Mouse (Mus musculus): ENCODE measurements around the gene Npm3. TPM values are rescaled to one million over a fixed set of nuclear protein-coding genes. Genes with fewer than 3 reads are reported as not detected.

Npm3 gene
- 10 to 100 TPM; 19.0 to 21.0 TPM for total RNA-seq (2021)
- long read RNA-seq, experiment 1 = 0 reads
- long read RNA-seq, experiment 2 = 0 reads

DNA sequence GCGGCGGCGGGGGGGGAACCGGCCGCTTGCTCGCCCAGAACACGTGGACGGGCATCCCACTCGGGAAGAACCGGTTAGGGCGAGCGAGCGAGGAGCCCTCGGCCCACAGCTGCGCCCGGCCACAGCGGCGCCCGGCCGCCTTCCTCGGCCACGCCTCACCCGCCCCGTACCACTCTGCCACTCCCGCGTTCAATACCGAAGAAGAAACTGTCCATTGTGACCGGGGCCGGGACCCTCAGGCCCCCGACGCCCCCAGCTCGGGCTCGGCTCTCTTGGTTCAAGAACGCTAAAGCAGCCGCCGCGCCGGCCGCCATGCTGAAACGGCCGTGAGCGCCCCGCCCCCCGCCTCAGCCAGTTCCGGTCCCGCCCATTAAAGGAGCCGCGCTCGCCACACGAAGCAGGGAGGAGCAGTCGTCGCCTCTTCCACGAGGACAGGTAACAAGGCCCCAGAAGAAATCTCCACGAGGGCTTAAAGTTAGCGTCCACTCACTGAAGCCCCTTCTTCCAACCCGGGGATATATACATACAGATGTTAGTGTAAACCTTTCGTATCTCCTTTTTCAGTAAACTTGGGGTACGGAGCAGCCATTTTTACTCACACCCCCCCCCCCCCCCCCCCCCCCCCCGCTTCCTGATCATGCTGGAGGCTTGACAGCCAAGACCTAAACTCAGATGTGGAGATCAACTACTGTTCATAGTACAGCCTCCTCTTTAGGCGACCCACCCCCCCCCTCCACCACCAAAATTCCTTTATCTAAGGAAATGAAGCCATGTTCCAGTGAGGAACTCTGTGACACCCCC lies at the start of gene Npm3:
Gene Npm3 (minus strand): TSS at position 349 of the 801 bp plus-strand sequence.
- peak; percentile 88 for DNase-seq

DNA sequence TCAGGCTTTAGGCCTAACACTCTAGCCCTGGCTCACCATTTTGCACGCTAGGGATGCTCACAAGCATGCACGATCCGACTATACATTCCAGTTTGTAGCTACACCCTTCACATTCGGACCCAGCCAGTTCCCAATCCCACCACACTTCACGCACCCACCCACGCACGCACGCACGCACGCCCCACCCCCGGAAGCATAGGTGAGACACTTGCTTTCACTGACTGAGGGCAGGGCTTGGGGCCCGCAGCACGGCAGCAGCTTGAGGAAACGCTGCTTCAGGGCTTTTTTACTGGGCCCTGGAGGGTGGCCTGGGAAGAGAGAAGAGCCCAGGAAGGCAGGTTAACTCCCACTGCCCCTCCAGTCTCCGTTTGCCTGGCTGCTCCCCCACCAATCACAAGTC lies 47.5 kb upstream of the Npm3 start:
- DNase-seq = no peak

DNA sequence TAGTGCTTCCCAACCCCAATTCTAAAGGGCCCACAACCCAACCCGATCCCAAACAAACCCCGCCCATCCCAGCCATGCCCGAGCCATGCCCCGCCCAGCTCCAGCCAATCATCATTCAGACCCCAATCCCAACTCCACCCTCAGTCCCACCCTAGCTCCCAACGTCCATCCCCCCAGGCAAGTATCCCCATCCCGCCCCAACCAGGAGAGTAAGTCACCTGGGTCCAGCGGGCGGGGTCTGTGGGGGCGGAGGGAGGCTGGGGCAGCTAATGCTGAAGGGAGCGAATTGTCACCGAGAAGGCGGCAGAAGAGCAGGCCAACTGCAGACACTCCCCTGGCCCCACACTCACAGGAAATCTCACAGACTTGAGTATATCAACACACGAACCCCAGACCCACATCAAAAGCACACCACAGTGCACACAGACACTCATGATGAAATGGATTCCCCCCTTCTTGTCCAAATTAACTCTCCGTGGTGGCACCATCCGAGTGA lies 46.7 kb upstream of the Npm3 start:
- DNase-seq = no peak

DNA sequence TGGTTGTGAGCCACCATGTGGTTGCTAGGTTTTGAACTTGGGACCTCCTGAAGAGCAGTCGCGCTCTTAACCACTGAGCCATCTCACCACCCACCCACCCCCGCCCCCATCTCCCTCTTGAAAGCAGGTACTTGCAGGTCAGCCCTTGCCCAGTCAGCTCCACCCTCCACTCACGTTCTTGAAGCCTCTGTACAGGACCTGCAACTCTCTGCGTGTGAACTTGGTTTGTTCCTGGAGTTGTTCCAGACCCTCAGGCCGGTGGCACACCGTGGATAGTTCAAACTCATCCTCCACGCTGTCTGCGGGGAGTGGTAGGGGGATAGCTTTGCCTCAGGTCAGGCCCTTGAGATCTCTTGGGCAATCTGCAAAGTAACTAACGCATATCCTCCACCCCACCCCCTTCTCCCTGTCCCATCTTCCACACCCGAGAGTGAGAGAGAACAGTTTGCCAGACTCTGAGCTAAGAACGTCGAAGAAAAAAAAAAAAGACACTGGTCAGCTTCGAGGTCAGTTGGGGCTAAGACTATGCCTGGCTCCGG lies 46.1 kb upstream of the Npm3 start:
- no peak for DNase-seq

DNA sequence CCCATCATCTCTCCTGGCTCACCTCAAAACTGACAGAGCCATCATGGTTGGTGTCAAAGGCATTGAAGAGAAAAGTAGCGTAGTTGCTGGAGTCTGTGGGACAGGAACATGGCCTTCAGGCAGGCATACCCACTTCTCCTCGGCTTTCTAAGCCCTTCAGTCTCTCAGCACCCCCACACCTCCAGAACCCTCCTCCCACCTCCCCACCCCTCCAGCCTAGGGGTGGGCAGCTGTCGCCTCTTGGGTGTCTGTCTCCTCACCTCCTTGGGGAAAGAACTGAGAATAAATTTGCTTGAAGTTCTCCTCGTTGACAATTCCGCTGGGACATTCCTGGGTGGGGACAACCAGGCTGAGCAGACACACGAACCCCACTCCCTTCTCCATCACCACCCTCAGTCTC lies 45.3 kb upstream of the Npm3 start:
- DNase-seq = no peak

DNA sequence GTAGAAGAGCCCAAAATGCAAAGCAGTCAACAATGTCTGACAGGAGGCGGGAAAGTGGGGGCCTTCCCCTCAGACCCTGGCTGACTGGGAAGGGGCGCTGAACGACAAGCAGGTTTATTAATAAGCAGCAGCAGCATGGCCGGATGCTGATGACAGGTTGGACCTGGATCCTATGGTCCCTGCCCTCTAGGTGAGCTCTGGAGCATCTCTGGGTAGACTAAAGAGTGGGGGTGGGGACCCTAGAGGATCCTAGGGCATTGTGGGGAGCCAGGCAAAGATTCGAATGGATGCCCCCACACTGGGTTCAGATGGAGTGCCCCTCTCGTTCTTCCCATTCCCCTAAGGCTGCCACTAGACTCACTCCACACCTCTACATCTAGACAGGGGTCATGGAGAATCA lies 43.0 kb upstream of the Npm3 start:
- no peak for DNase-seq

DNA sequence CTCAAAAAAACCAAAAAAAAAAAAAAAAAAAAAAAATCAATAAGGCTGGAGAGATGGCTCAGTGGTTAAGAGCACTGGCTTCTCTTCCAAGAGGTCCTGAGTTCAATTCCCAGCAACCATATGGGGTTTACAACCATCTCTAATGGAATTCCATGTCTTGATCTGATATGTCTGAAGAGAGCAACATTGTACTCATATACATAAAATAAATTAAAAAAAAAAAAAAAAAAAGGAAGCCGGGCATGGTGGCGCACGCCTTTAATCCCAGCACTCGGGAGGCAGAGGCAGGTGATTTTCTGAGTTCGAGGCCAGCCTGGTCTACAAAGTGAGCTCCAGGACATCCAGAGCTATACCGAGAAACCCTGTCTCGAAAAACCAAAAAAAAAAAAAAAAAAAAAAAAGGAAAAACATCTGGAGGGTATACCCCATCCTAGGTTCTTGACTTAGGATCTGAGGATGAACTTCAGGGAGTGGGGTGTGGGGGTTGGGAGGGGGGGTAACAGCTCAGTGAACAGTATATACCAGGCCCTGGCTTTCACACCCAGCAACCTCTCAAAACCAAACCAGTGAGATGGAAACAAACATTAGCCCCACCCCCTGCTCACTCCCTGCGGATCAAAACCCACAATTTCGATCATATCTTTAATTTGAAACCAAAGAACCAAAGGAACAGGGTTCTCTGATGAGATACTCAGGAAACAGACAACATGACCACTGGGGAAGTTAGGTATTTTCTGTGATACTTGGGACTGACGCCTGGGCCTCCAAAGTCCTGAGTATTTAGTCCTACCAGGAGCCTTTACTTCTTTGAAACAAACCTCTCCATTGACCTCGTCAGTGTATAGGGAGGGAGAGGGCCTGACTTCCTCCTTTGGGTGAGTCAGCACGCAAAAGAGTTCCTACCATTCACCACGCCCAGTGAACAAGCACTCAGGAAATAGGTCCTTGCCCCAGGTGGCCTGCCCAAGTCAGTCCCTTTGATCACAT lies 40.8 kb upstream of the Npm3 start:
- no peak for DNase-seq

DNA sequence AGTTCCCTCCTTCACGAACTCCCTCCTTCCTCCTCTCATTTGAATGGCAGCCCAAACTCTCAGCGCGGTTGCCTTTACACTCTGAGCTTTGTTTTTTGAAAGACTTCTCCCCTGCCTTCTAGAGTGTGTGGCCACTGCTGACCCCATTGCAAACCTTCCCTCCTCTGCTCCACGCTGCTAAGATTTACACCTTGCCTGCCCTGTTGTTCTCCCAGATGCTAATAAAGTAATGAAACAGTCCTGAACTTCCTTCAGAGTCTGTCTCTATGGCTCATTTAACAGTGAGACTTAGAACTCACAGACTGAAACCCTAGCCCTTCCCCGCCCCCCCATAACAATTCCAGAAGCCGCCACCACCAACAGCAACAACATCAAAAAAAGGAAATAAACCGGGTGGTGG lies 40.0 kb upstream of the Npm3 start:
- no peak for DNase-seq

DNA sequence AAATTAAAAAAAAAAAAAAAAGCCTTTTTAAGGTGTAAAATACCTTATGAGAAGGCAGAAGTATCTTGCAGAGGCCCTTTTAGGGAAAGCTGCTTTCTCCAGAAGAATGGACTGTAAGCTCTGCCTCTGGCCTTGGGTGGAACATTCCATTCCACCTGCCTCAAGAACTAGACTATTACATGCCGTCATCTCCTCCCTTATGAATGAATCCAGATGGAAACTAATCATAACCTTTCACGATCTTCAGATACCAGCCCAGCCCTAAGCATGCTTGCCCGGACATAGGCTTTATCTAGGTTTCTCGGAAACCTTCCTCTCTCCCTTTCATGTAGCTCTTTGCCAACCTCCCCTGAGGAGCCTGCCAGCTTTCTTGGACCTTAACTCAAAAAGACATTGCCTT lies 38.9 kb upstream of the Npm3 start:
- DNase-seq = no peak

DNA sequence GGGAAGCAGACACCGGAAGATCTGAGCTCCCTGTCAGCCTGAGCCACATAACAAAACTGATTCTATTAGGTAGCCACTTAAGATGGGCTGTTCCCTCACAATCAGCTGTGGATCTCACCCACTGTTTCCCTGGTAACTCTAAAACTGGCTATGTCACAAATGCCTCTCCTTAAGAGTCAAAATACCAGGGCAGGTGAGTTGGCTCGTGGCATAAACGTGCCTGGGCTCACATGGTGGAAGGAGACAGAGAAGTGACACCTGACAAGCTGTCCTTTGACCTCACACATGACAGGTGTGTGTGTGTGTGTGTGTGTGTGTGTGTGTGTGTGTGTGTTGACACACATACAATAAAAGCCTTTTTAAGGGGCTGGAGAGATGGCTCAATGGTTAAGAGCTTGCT lies 38.1 kb upstream of the Npm3 start:
- no peak for DNase-seq

DNA sequence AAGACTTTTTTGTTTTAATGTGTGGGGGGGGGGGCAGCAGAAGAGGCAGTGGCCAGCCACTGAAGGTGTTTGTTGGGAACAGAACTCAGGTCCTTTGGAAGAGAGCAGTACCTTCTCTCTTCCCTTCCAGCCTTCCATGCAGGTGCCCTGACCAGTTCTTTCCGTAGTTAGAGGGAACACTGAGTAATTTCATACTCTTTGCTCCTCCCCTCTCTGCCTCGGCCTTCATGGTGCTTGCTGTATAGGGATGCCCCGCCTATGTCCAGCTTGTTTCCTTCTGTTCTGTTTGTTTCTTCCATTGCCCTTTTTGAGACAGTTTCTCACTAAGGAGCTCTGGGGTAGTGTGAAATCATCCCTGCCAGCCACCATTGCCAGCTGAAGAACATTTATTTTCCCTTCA lies 36.1 kb upstream of the Npm3 start:
- DNase-seq = no peak

DNA sequence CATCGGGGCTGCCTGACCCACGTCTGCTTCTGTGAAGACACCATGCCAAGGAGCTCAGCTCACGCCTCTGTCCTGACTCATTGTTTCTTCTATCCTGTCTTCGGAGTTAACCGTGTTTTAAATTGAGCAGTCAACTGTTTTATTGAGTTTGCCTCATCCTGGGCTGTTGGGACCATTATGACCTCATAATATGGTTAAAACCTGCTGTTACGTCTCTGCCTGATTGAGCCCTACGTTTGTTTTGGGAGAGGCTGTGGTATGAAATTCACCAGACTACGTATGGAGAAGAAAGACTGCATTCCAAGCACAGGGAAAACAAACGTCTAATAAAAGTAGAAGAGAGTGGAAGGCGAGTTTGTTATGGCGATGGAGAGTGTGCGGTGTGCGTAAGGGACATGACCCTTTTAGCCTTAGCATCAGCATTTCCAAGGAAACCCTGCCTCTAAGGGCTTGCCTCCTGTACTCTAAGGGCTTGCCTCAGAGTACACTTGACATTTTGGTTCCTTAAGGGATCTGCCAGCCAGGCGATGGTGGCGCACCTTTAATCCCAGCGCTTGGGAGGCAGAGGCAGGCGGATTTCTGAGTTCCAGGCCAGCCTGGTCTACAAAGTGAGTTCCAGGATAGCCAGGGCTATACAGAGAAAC lies 34.7 kb upstream of the Npm3 start:
- no peak for DNase-seq

DNA sequence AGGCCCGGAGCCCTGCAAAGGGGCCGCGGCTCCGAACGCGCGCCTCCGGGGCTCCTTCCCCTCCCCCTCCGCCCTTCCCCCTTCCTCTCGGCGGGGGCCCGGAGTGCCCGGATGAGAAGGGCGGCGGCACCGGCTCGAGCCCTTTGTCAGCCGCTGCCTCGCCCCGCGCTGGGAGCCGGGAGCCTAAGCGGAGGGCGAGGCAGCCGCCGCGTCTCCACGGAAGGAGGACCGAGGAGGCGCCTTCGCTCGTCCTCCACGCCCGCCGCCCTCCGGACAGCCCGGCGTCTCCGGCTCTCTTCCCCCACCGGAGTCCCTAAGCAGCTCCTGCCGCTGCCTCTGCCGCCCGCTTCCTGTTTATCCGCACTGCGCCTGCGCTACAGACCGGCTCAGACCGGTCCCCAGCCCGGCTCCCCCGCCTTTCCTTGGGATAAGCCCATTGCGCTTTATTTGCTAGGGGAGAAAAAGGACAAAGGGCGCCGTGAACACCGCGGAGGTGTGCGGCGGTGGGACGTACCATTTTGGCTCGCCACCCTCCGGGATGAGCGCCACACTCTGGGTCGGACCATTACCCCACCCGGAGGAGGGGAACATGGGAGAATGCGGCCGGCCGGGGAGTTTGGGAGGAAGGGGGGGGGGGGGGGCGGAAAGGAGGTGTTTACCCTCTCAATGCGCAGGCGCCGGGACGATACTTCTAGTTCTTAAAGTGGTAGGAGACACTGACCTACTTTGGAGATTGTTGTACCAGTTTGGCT lies 34.0 kb upstream of the Npm3 start, which contains the start of gene Mgea5:
Gene Mgea5 (minus strand): TSS at position 657 of the 752 bp plus-strand sequence.
- peak; percentile 96 for DNase-seq

DNA sequence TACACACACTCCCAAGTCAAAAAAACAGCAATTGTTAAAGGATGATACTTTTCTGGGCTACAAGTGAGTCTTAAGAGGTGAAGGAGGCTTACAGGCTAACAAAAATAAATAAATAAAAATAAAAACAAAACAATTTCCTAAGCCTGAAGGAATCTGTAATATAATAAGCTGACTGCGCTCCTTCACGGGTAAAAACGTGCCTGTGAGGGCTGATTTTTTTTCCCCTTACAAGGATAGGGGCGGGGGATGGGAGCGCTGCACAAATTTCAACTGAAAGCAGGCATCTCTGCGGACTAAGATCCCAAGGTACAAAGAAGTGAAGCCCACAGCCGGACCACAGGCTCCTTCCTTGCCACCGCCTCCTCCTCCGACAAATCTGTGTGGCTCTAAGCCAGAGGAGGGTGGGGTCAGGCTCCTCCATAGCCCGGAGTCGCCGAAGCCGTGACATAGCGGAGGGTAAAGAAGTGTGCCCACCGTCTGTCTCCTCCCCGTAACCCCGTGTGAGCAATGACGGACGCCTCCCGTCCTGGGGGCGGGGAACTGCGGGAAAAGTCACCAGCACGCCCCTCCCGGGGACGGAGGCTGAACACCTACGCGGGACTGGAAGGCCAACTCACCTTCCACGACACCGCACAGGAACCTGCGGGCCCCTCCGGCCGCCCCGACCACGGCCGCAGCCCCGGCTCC lies 33.1 kb upstream of the Npm3 start:
- DNase-seq = peak; percentile 62

DNA sequence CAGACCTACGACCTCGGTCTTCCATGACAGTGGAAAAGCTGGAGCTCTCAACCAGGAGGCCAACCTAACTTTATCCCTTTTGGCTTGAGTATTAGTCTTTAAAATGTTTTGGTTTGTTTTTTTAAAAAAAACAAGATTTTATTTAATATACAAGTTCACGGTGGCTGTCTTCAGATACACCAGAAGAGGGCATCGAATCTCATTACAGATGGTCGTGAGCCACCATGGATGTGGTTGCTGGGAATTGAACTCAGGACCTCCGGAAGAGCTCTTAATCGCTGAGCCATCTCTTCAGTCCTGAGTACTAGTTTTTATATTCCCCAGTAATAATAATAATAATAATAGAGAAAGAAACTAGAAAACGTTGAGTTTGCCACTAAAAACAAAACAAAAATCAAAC lies 32.3 kb upstream of the Npm3 start:
- DNase-seq = no peak

DNA sequence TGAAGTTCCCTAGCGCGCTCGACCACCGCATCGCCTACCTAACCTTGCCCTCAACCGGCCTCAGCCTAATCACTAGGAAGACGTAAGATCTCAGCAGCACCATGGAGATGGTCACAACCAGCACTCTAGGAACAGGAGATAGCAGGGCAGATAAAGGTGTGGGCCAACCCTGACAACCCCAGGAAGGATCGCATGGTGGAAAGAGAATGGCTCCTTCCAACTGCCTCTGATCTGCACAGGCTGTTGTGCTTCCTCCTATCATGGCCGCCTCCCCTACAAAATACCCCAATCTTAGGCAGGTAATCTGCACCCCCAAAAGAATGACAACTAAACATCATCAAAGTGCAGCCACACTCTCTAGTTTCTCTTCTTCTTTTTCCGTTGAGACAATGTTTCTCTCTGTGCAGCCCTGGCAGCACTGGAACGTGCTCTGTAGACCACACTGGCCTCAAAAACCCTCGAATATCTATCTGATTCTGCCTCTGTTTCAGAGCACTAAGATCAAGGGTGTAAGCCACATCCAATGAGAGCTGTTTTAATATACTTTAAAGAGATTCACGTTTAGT lies 31.0 kb upstream of the Npm3 start:
- no peak for DNase-seq

DNA sequence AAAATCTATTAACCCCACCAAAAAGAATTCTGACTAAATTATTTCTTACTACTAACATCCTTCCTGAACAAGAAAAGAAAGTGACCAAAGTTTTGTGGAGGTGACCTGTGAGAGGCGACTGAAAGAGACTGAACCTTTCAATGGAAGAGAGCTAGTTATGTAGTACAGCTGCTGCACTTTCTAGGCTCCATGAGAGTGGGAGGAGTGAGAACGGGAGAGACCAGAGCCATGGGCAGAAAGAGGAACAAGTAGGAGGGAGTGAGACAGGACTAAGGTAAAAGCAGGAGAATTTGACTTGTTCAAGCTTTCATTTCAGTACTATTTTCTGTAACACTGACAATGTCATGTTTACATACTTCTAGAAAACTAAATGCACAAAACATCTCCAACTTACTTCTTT lies 26.1 kb upstream of the Npm3 start:
- no peak for DNase-seq

DNA sequence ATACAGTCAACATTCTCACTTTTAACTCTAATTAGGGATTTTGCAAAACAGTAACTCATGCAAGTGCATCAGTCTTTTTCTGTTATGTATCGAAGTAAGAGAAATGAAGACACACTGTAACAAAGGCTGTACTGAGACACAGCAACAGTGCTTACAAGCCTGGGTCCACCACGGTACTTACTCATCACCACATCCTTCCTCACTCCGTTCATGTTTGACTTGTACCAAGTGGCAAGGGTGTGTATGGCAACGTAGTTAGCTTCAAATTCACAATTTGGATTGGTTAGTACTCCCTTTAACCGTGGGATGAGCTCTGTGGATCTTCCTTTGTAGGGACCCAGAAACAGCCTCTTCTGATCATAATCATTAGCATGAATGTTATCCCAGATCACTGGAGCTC lies 22.1 kb upstream of the Npm3 start:
- no peak for DNase-seq

DNA sequence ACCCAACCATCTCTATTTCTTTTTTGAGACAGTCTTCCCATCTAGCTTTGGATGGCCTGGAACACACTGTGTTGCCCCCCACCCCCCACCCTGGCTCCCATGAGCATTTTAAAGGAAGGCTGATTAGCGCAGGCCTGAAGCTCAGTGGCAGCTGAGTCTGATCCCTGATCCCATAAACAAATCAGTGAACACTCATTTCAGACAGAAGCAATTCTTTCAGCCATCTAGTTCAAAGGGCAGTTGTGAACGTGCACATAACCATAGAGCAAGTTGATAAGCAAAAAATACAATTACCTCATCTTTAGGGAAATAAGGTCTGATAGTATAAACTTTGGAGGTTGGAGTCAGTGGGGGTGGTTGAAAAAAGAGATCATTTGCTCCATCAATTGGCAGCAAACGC lies 11.4 kb upstream of the Npm3 start:
- DNase-seq = no peak

DNA sequence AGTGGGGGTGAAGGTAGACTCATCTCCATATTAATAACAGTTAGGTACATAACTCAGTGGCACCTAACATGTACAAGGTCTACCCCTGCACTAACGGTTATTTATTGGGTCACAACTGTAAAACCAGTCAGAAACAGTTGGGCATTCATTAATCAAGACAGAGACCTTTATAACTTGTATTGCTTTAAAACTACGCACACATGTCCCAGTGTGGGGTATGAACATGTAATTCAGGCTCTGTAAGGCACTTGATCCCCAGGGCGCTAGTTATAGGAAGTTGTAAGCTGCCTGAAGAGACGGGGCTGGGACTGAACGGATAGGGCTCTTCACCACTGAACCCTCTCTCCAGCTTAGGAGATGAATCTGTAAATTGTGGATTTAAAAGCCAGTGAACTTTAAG lies 9.3 kb upstream of the Npm3 start:
- no peak for DNase-seq

Data from gastrocnemius, postnatal 10 days (tissue).